Mouse (Mus musculus) cortical plate, adult 2 months (tissue): ENCODE data around the gene 1700020D05Rik.

Experiments
- CTCF ChIP-seq: fragments of 200-500 bp; IDR thresholded peaks from 2 replicates; pipeline ENCODE4 v1.5.1; 2011; ENCODE audit warnings: mild to moderate bottlenecking, control low read depth, low read length; ENCODE audit not compliant: insufficient read depth; ENCODE audit errors: extremely low read depth
- POLR2A ChIP-seq: fragments of 200-500 bp; IDR thresholded peaks from 2 replicates; pipeline ENCODE4 v1.6.1; 2011; ENCODE audit warnings: mild to moderate bottlenecking, low read length, control low read depth; ENCODE audit not compliant: insufficient read depth; ENCODE audit errors: extremely low read depth

- TF ChIP-seq POLR2A (no peak), CTCF (no peak)
These were observed 30.7 kb downstream of the 1700020D05Rik start for GRCm38 (mm10) chr19:5472857-5473256.
